Mouse (Mus musculus) kidney, postnatal 10 days (tissue): ENCODE measurements around the gene Anks6.

Experiments
- DNase-seq: peaks from one replicate; pipeline ENCODE4 v3.0.0; 2021; ENCODE audit warnings: mixed read lengths

Gene Anks6

GRCm38 (mm10) chr4:47043866-47044265 is 13.4 kb downstream of the Anks6 start:
- DNase-seq: no peak

GRCm38 (mm10) chr4:47039586-47039985 is 17.6 kb downstream of the Anks6 start:
- DNase-seq: peak; percentile 83

GRCm38 (mm10) chr4:47037321-47037657 is 19.9 kb downstream of the Anks6 start:
- DNase-seq: peak; percentile 90

DNA sequence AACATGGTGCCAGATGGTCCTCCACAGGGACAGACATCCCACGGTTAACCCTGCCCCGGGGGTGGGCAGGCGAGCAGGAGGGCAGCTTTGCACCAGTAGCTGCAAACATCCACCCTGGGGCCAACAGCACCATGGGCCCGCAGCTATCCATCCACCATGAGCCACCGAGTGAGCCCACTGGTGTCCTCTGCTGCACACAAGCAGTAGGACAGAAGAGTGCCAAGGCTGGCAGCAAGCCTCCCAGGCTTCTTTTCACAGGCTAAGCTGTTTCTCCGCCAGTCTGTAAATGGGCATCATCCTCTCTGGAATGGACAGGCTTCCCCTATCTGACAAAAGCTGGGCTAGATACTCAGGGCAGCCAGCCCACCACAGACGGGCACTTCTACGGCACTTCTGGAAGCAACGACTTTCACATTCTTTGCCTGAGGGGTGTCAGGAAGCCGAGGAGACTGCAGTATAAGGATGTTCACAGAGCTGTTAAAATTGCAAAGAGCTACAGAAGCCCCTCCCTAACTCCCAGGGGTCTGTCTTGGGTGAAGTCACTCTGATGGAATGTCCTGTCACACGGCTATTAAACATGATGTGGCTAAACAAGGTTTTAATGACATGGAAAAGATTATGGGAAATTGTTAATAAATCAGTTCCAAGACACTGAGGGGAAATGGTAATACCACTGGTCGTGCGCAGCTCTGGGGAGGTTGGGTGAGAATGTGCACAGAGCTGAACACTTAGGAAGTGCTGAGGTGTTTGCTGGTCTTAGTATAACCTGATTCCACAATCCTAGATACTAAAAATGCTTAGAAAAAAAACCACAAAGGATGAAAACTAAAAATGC is 20.5 kb downstream of the Anks6 start:
- no peak for DNase-seq

- DNase-seq: no peak
Measured at GRCm38 (mm10) chr4:47035536-47035935, 21.7 kb downstream of the Anks6 start.

DNA sequence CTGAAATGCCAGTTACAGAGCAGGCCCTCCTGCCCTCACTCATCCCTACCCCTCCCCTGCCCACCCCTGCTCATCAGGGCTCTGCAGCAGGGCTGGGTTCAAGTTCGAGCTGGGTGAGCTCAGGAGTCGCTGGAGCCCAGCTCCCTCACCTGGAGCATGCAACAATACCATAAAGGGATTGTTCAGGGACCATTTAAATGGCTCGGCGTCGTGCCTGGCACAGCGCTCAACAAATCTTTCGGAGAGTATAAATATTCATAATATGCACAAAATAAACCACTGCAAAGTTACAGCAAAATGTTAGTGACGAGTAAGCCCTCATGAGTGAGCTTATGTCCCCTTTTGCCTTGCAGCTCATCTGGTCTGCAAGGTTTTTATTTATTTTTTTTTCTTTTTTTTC is 25.1 kb downstream of the Anks6 start:
- no peak for DNase-seq

- no peak for DNase-seq
Measured at GRCm38 (mm10) chr4:47028791-47029190, 28.4 kb downstream of the Anks6 start.

- no peak for DNase-seq
Measured at GRCm38 (mm10) chr4:47023949-47024348, 33.3 kb downstream of the Anks6 start.

DNA sequence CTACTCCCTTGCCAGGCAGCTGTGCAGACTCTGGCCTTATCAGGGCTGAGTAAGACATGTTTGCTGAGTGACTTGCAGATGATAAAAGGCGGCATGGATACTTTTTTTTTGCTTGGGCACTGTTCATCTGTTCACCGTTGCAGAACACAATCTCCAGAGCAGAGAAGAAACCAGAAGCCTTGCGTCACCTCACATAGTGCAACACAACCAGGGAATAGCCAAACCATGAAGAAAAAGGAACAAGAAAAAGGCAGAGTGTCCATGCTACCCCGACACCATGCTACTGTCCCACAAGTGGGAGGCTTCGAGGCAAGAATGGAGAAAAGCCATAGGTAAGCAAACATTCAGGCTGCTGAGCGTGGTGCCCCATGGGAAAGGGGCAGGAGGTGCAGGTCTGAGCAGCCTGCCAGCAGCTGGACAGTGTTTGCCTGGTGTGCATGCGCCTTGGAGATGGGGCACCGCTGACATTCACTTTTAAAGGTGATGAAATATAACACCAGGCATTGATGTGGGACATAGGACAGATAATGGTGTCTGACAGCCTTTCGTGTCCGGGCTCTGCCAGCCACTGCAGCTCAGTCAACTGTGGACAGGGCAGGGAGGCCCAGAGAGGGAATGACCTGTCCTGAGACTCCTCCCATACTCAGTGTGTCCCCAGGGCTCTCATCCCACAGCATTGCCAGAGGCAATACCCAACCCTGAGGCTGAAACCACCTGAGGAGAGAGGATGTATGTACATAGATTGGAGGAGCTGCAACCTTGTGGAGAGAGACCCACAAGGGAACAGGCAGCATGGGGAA is 34.2 kb downstream of the Anks6 start:
- DNase-seq: no peak

DNA sequence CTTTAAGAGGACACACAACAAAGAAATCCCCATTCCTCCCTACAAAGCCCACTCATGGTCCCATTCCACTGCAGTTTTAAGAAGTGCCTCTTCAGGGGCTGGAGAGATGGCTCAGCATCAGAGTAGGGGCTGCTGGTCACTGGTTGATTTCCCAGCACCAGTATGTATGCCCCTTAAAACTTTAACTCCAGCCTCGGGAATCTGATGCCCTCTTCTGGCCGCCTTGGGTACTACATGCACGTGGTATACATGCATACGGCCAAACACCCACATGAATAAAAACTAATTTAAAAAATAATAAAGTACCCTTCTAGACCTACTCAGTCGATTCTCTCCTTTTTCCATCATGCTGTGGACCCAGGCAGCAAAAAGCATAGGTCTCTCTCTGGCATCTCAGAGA is 36.7 kb downstream of the Anks6 start:
- peak; percentile 83 for DNase-seq

GRCm38 (mm10) chr4:47015156-47015555 is 42.1 kb downstream of the Anks6 start:
- no peak for DNase-seq

GRCm38 (mm10) chr4:47012476-47012875 is 44.8 kb downstream of the Anks6 start:
- peak; percentile 58 for DNase-seq

DNA sequence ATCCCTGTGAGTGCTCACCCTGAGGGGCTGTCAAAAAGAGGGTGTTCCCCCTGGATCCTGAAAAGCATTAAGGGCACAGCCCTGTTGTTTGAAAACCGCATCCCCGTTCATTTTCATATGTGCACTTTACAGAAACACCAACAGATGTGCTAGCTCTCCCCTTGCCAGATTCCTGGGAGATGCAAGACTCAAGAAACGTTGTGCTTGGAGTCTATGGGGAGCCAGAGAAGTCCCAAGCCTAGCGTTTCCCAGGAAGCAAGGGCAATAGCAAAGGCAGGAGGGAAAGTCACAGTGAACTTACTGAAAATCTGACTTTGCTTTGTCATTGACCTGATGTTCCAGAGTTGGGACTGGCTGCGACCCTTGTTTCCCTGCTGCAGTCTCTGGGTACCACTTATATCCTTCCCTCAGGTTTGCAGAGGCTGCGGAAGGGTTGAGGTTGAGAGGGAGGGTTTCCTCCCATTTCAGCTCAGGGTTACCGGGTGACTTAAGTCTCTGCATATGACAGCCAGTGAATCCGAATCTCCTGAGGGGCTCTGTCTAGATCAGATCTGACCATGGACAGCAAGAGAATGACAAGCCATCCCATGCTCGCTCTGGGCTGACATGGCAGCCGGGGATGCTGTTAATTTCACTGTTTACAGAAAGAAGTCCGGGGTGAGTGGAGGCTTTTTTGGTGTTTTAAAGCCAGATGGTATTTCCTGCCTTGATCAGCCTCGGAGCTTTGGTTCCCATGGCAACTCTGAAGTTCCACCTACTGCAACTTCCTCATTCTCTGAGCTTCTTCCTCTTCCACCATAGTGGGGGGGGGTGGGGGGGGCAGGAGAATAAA is 46.6 kb downstream of the Anks6 start:
- DNase-seq: peak; percentile 53

DNA sequence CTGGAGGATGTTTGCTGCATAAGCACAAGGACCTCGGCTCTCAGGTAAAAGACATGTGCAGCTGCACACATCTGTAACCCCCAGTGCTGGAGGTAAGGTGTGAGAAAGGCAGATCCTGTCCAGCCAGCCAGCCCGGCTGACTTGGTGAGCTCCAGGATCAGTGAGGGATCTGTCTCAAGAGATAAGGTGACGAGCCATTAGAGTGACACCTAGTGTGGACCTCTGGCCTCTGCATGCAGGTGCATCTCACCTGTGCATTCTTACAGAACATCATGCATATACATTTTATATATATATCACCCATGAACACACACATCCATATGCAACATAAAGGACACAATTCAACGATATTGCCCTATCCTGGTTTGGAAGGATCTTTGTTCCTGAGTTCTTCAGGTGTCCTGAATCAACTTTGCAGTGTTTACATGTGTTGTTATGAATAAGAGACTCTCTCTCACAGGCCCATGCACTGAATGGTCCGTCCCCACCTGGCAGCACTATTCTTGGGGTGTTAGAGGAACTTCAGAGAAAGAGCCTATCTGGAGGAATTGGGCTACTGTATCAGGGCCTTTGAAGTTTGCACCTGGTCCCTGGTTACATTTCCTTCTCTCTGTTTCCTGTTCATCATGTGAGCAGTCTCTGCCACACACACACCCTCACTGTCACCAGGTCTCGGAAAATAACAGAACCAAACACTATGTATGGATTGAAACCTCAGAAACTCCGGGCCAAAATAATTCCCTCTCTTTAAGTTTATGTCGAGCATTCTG is 56.4 kb downstream of the Anks6 start:
- DNase-seq: no peak

DNA sequence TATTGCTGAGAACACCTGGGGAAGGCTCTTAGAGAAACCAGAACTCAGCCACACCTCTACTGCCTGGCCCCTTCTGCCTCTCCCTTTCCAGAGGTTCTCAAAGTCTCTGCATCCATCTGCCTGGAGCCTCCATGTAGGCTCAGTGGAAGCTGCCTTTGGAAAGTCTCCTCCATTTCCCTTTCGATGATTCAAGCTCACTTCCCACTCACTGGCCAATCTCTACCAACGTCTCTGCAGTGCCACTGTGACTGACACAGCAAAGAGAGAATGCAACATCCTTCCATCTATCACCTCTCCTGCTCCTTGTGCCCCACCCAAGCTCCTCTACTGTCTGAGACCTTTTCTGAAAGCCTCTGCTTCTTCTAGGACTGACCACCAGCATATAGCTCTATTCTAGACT is 59.3 kb downstream of the Anks6 start:
- DNase-seq: no peak

GRCm38 (mm10) chr4:46992827-46993473 is 64.3 kb downstream of the Anks6 start:
- DNase-seq: peak; percentile 85

GRCm38 (mm10) chr4:46991959-46992316 is 65.3 kb downstream of the Anks6 start:
- no peak for DNase-seq

DNA sequence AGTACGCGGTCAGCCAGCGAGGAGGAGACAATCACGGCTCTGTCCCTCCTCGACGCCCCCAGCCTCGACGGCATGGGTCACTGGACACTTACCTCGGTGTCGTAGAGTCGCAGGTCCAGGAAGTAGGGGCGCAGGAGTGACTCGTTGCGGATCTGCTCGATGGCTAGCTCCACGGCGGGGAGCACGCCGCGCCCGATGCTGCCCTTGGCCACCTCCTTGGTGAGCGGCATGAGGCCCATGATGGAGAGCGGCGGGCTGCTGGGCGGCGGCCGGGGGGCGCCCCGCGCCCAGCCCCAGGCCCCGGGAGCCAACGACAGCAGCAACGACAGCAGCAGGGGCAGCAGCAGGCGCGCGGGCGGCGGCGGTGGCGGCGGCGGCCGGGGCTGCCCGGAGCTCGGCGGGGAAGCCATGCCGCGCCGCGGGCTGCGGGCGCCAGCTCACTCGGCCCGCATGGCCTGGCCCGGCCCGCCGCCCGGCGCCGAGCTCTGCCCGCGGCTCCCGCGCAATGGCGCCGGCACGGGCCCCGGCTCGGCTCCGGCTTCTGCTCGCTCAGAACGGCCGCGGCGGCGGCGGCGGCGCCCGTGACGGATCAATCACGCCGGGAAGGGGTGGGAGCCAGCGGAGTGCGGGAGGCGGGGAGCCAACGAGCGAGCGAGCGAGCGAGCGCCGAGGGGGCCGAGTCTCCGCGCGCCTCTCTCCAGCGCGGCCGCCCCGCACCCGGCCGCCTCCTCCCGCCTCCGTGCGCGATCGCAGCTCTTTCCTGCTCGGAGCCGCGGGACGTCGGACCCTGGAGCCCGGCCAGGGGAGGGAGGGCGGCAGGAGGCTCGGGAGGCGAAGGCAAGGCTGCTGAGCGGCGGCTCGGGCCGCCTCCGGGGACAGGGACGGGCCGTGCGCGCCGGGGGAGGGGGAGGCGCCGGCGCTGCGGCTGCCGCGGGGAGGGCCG is 65.9 kb downstream of the Anks6 start, which contains the start of gene Gabbr2:
Gene Gabbr2 (minus strand): TSS at position 858 of the 943 bp plus-strand sequence.
- DNase-seq: peak; percentile 38

- DNase-seq: peak; percentile 54
Measured at GRCm38 (mm10) chr4:46990281-46991015, 66.8 kb downstream of the Anks6 start.

DNA sequence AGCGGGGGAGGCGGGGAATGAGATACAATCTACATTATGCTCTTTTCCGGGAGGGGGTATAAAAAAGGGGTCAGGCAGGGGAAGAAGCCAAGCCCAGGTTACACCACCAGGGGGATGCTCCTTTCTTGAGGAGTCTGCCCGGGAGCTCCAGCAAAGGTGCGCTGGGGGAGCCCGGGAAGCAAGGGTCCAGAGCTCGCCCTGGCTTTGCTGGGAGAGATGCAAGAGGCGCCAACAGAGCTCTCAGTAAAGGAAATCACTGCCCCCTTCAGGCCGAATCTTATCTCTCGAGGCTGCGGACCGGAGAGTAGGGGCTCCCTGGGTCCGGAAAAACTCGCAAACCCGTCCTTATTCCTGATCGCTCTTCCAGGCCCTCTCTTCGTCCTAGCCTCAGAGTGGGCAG is 67.4 kb downstream of the Anks6 start:
- peak; percentile 55 for DNase-seq
